Mouse (Mus musculus): ENCODE data around the gene Npy. TPM values are rescaled to one million over a fixed set of nuclear protein-coding genes. Genes with fewer than 3 reads are reported as not detected.

Gene Npy
- polyA plus RNA-seq, 1 experiment from 2014 or later = 1.3 TPM

GRCm38 (mm10) chr6:49873556-49873955, 51.0 kb downstream of the Npy start:
- no peak for TF ChIP-seq CTCF (IDR thresholded peaks at IDR 0.05; ENCODE audit: low read depth)
- Histone ChIP-seq H3K36me3 (ENCODE audit: control insufficient read depth, insufficient read depth) (no peaks in the 10 kb centered on the region), H3K27ac (ENCODE audit: low read depth, low read length) (no peak overlapping the region), H3K4me1 (replicated peaks; ENCODE audit: control insufficient read depth, insufficient read depth, low read length) (no peaks in the 10 kb centered on the region), H3K9me3 (ENCODE audit: control insufficient read depth) (no peaks in the 10 kb centered on the region), H3K9ac (ENCODE audit: low read depth, low read length) (no peak overlapping the region), H3K27me3 (replicated peaks; ENCODE audit: control insufficient read depth, insufficient read depth, low read length) (no peaks in the 10 kb centered on the region), H3K4me3 (ENCODE audit: low read depth, low read length) (no peak overlapping the region), H3K4me2 (replicated peaks; ENCODE audit: low read depth) (no peak overlapping the region)
- 72% methylated on average over 1 of the region's 1 CpGs for WGBS
- ATAC-seq = no peak

DNA sequence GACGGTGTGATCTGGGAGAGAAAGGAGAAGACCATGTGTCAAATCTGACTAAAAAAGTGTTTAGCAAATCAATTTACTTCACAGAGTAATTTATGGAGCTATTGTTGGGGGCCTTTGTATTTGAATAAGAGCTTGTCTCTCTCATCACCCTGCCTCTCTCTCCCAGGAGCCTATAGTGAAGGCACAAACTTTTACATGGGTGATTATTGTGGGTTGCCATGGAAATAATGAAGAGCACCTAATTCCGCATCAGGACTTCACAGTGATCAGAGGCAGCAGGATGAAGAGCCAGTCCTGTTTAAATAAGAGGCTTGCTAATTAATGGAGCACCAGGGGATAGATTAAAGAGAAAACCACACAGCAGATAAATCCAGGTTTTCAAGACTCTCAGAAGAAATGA, 52.6 kb downstream of the Npy start:
- Histone ChIP-seq H3K36me3 (ENCODE audit: control insufficient read depth, insufficient read depth) (no peaks in the 10 kb centered on the region), H3K4me1 (replicated peaks; ENCODE audit: control insufficient read depth, insufficient read depth, low read length) (no peaks in the 10 kb centered on the region), H3K27ac (ENCODE audit: low read depth, low read length) (no peak overlapping the region), H3K4me2 (replicated peaks; ENCODE audit: low read depth) (no peak overlapping the region), H3K9me3 (ENCODE audit: control insufficient read depth) (no peaks in the 10 kb centered on the region), H3K9ac (ENCODE audit: low read depth, low read length) (no peak overlapping the region), H3K27me3 (replicated peaks; ENCODE audit: control insufficient read depth, insufficient read depth, low read length) (no peaks in the 10 kb centered on the region), H3K4me3 (ENCODE audit: low read depth, low read length) (no peak overlapping the region)
- WGBS = 69% methylated on average over 2 of the region's 2 CpGs
- ATAC-seq = no peak
- TF ChIP-seq CTCF (IDR thresholded peaks at IDR 0.05; ENCODE audit: low read depth) = no peak

DNA sequence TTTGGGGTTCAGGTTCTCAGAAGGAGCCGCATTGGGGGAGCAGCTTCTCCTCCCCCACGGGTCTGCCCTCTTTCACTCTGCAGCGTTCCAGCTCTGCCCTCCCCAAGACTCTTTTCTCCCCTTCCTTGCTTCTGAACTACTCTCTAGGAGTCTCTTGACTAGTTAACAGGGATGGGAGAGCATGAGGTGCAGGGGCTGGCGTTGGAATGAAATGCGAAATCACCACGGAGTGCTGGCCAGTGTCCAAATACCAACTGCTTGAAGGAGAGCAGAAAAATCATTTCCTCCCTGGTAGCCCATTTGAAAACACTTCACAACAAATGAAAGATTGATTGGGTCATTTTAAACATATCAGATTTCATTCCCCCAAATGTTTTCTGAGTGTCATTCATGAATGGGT, 53.3 kb downstream of the Npy start:
- no peaks in the 10 kb centered on the region for H3K4me1 ChIP-seq (replicated peaks; ENCODE audit: control insufficient read depth, insufficient read depth, low read length)
- no peaks in the 10 kb centered on the region for H3K36me3 ChIP-seq (ENCODE audit: control insufficient read depth, insufficient read depth)
- TF ChIP-seq CTCF (IDR thresholded peaks at IDR 0.05; ENCODE audit: low read depth) = no peak
- no peak for ATAC-seq
- H3K27ac ChIP-seq (ENCODE audit: low read depth, low read length) = no peak overlapping the region
- 58% methylated on average over 6 of the region's 6 CpGs for WGBS
- H3K27me3 ChIP-seq (replicated peaks; ENCODE audit: control insufficient read depth, insufficient read depth, low read length) = no peaks in the 10 kb centered on the region
- H3K4me2 ChIP-seq (replicated peaks; ENCODE audit: low read depth) = no peak overlapping the region
- no peak overlapping the region for H3K9ac ChIP-seq (ENCODE audit: low read depth, low read length)
- no peaks in the 10 kb centered on the region for H3K9me3 ChIP-seq (ENCODE audit: control insufficient read depth)
- H3K4me3 ChIP-seq (ENCODE audit: low read depth, low read length) = no peak overlapping the region
